8 mouse cellular contexts compared by ENCODE assay signal in genomic region chr16:22504851-22505250, GRCm38 (mm10).
DNase-seq lines count a peak whose midpoint lies in the region; ATAC-seq lines count a peak whose summit lies in the region.

No protein-coding gene starts in this region.

- H3K36me3 ChIP-seq in liver, embryonic 12.5 days = no peaks in the 10 kb centered on the region
- H3K36me3 ChIP-seq in heart, embryonic 10.5 days = no peaks in the 10 kb centered on the region
- H3K36me3 ChIP-seq in liver, embryonic 11.5 days (ENCODE audit: control insufficient read depth, insufficient read depth, low read length) = no peaks in the 10 kb centered on the region

- no peak for ATAC-seq in liver, embryonic 12.5 days
- no peak for ATAC-seq in liver, embryonic 11.5 days (replicated peaks; ENCODE audit: low FRiP score)

- H3K9ac ChIP-seq in liver, embryonic 12.5 days = no peak overlapping the region
- no peak overlapping the region for H3K9ac ChIP-seq in liver, embryonic 11.5 days (ENCODE audit: low read depth, low read length)

- peaks cover 22% of the 10 kb centered on the region for H3K4me1 ChIP-seq in liver, embryonic 12.5 days
- peaks cover 36% of the 10 kb centered on the region for H3K4me1 ChIP-seq in heart, embryonic 10.5 days
- H3K4me1 ChIP-seq in liver, embryonic 11.5 days (replicated peaks; ENCODE audit: control insufficient read depth, insufficient read depth, low read length) = peaks cover 11% of the 10 kb centered on the region

- H3K4me3 ChIP-seq in liver, embryonic 12.5 days = no peak overlapping the region
- H3K4me3 ChIP-seq in heart, embryonic 10.5 days = peak overlapping the region; percentile 22; the same call in 1 of the 2 replicates
- H3K4me3 ChIP-seq in liver, embryonic 11.5 days (ENCODE audit: low read depth, low read length) = no peak overlapping the region

- DNase-seq in liver = peak; percentile 12
- peak; percentile 57 for DNase-seq in cerebellum, adult 9-10 months
- peak; percentile 87 for DNase-seq in heart, embryonic 10.5 days (ENCODE audit: low spot score)
- DNase-seq in kidney, postnatal 36 days = peak; percentile 40 to 48
- peak; percentile 13 for DNase-seq in retina, postnatal 7 days (ENCODE audit: low read depth, low spot score)
- no peak for DNase-seq in natural killer cell, adult 2 months (ENCODE audit: low spot score in 2 of 2)
- DNase-seq in liver, embryonic 11.5 days (ENCODE audit: low spot score) = no peak

- 35% methylated on average over 8 of the region's 8 CpGs for WGBS in liver, embryonic 12.5 days (ENCODE audit: insufficient replicate concordance)
- WGBS in heart, embryonic 10.5 days = 13% methylated on average over 8 of the region's 8 CpGs
- 49% methylated on average over 8 of the region's 8 CpGs for WGBS in liver, embryonic 11.5 days

- H3K27me3 ChIP-seq in liver, embryonic 12.5 days (replicated peaks) = no peaks in the 10 kb centered on the region
- no peaks in the 10 kb centered on the region for H3K27me3 ChIP-seq in heart, embryonic 10.5 days (ENCODE audit: insufficient read depth, poor library complexity, severe bottlenecking)
- H3K27me3 ChIP-seq in liver, embryonic 11.5 days (replicated peaks; ENCODE audit: control insufficient read depth, insufficient read depth, low read length) = no peaks in the 10 kb centered on the region

- no peak overlapping the region for H3K27ac ChIP-seq in liver, embryonic 12.5 days
- peak overlapping the region; percentile 84 for H3K27ac ChIP-seq in heart, embryonic 10.5 days
- H3K27ac ChIP-seq in liver, embryonic 11.5 days (ENCODE audit: low read depth, low read length) = no peak overlapping the region

- H3K4me2 ChIP-seq in liver, embryonic 12.5 days = no peak overlapping the region
- H3K4me2 ChIP-seq in liver, embryonic 11.5 days = no peak overlapping the region

- no peaks in the 10 kb centered on the region for H3K9me3 ChIP-seq in liver, embryonic 12.5 days (replicated peaks)
- no peaks in the 10 kb centered on the region for H3K9me3 ChIP-seq in heart, embryonic 10.5 days
- H3K9me3 ChIP-seq in liver, embryonic 11.5 days (ENCODE audit: control insufficient read depth, low read length) = no peaks in the 10 kb centered on the region; the same call in 1 of the 2 replicates

Comparison
In these comparisons a context has a peak if more than half of its experiments do, and no peak if none do; other contexts are left out.
1. DNase-seq: peak in liver (single experiment), cerebellum, adult 9-10 months (single experiment), heart, embryonic 10.5 days (single experiment), kidney, postnatal 36 days (2 of 2) and retina, postnatal 7 days (single experiment); none in natural killer cell, adult 2 months (0 of 2) and liver, embryonic 11.5 days (single experiment).